Mouse (Mus musculus): Measurements from ENCODE around the gene Exosc1. TPM values are rescaled to one million over a fixed set of nuclear protein-coding genes. Genes with fewer than 3 reads are reported as not detected.

Gene Exosc1
- 4.3 and 12.1 TPM in 2 replicates for polyA plus RNA-seq (2012; ENCODE audit: low replicate concordance)

DNA sequence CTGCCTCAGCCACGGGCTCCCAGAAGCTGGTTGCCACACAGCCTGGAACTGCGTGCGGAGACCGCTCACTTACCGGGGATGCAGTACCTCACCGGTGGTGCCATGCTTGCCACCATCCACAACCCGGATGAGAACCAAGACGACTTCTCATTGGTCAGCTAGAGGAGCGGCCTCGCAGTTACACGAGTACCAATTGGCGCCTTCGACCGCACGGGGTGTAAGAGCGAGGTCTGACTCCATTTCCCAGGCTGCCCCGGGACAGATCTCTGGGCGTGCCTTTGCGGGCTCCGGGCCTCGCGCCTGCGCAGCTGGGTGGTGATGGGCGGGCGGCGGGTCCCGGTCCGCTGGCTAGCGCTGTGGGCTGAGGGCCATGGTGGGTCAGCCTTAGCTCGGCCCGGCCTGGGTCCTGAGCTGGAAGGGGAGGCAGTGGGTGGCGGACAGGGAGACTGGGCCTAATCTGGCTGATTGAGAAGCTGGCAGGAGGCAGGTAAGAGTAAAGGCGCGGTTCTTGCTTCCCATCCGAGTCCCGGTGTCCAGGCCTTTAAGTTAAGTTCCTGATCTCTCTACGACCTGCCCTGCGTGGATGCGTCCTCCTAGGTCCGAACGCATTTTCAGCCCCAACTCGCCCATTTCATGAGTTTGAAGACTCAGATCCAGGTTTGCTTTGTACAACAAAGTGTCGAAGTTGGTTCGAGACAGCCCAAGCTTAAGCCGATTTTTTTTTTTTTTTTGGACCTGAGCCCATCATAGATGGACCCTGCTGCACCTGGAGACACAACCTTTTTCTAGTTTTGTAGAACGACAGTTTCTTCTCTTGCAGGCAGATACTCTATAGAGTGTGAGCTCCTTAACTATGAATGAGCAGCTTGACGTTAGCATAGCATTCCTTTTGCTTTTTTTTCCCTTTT lies at the start of gene Exosc1, which contains the start of gene Zdhhc16:
Gene Exosc1, minus strand, starts transcription at position 245 of the 908 bp plus-strand sequence.
Gene Zdhhc16, plus strand, starts transcription at position 302 of the 908 bp plus-strand sequence.

GRCm38 (mm10) chr19:41981595-41981927 lies 48.3 kb upstream of the Exosc1 start, which contains the start of gene Ubtd1:
TSS of gene Ubtd1 (plus strand) at chr19:41981763.

DNA sequence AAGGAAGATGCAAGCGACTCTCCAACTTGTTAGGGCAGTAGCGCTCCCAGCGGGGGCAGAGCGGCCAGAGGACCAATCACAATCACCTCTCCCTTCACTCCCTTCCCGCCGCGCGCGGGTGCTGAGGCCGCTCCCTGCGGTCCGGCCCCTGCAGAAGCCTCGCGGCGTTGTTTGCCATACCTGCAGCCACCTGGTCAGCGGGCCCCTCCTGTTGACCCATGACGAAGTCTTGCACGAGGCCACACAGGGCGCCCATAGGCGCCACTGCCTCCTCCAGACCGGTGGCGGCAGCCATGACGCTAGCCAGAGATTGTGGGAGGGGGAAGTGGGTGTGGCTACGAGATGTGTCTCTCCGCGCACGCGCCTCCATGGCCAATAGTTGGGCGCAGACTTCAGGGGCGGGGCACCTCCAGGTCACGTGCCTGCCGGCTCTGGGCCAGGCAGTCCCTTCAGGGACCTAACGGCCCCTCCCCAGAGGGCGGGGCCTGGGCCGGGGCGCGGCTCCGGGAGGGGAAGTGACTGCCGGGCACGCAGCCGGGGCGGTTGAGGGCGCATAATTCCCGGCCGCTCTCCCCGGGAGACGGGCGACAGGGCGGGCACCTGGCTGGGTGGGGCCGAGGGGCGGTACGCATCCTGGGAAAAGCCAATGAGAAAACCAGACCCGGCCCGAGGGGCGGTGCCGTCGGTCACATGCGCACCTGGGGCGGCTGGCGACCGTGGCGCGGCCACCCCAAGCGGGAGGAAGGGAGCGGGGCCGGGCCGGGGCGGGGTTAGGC lies 47.8 kb upstream of the Exosc1 start, which contains the start of gene Mms19:
Gene Mms19, minus strand, starts transcription at position 339 of the 776 bp plus-strand sequence.

DNA sequence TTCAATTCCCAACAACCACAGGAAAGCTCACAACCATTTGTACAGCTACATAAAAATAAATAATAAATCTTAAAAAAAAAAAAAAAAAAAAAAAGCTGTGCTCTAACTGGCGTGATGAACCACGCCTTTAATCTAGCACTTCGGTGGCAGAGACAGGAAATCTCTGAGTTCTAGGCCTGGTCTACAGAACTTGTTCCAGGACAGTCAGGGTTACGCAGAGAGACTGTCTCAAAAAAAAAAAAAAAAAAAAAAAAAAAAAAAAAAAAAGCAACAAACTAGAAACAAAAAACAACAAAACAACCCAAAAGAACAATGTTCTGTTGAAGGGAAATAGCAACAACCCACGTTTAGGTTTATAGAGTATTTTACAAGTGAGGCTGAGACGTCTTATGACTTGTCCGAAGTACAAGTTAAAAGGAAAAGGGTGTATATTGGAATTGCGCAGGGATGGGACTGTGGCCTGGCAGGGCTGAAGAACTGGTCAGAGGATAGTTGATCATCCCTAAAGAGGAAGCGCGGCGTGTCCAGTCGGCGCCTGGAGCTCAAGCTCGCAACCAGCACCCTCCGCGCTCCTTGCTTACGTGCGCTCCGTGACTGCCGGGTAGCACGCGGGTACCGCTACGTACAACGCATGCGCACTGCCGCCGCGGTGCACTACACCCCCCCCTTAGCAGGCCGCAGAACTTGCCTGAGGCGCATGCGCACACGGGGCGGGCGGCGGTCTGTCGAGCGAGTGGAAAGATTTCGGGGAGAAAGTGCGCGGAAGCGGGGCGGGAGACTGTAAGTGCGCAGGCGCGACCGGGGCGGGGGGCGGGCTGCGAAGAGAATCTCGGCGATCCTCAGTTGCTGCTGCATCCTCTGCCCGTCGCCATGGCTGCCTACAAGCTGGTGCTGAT lies 21.8 kb downstream of the Exosc1 start, which contains the start of gene Pgam1:
Gene Pgam1, plus strand, starts transcription at position 746 of the 896 bp plus-strand sequence.

DNA sequence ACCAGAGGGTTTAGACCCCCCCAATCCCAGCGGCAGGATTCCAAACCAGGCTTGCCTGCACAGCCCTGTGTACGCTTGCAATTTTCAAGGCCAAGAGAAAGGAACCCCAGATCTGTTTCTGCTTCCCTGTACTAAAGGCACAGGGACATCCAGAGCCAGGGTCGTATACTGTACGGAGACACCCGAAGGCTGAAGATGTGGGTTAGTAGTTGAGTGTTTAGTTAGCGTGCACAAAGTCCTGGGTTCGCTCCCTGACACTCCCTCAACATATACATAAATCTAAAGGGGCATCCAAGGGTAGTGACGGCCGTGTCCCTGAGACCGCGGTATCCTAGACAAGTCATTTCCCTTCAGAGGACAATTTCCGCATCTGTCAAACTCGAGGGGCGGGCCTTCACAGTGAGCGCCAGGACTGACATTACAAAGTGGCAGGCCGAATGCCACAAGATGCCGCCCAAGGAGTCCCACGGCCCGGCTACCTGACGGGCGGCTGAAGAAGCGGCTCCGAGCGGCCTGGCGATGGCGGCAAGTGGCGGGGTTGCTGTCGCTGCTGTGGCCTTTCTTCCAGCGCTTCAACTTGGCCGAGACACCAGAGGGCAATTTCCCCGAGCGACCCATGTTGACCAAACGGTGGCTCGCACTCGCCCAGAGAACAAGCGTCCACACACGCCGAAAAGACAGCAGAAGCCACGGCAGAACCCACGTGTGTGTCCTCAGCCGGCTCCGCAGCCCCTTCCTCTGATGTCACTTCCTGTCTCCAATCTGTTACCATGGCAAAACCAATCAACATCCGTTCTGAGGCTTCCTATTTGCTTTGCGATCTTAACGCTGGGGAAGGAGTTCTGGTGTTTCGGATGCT lies 37.5 kb downstream of the Exosc1 start, which contains the start of gene Rrp12:
Gene Rrp12, minus strand, starts transcription at position 714 of the 859 bp plus-strand sequence.

Other genes starting within 250 kb of the Exosc1 start
- gene Slit1, start 189.8 kb downstream of the Exosc1 start, polyA plus RNA-seq (2012; ENCODE audit: low replicate concordance) = 0.03 and 0.08 TPM in 2 replicates
- gene Arhgap19, start 131.4 kb downstream of the Exosc1 start, polyA plus RNA-seq (2012; ENCODE audit: low replicate concordance) = 1.1 and 1.4 TPM in 2 replicates
- gene Frat1, start 103.5 kb downstream of the Exosc1 start, polyA plus RNA-seq (2012; ENCODE audit: low replicate concordance) = 14.5 and 27.0 TPM in 2 replicates
- 12.4 and 20.4 TPM in 2 replicates for gene Frat2, start 85.3 kb downstream of the Exosc1 start, polyA plus RNA-seq (2012; ENCODE audit: low replicate concordance)
- 8.6 and 10.4 TPM in 2 replicates for gene Rrp12, start 37.2 kb downstream of the Exosc1 start, polyA plus RNA-seq (2012; ENCODE audit: low replicate concordance)
- gene Pgam1, start 21.5 kb downstream of the Exosc1 start, polyA plus RNA-seq (2012; ENCODE audit: low replicate concordance) = 97.8 and 113 TPM in 2 replicates
- 19.2 and 21.3 TPM in 2 replicates for gene Zdhhc16, start 57 bp upstream of the Exosc1 start, polyA plus RNA-seq (2012; ENCODE audit: low replicate concordance)
- gene Mms19, start 47.7 kb upstream of the Exosc1 start, polyA plus RNA-seq (2012; ENCODE audit: low replicate concordance) = 16.1 and 17.4 TPM in 2 replicates
- 21.5 and 23.0 TPM in 2 replicates for gene Ubtd1, start 48.3 kb upstream of the Exosc1 start, polyA plus RNA-seq (2012; ENCODE audit: low replicate concordance)
- gene Ankrd2, start 102.6 kb upstream of the Exosc1 start, polyA plus RNA-seq (2012; ENCODE audit: low replicate concordance) = 0.88 and 2.3 TPM in 2 replicates
- 0.80 TPM in 1 of 2 replicates, not detected in the other for gene Hoga1, start 112.2 kb upstream of the Exosc1 start, polyA plus RNA-seq (2012; ENCODE audit: low replicate concordance)
- 0.08 TPM in 1 of 2 replicates, not detected in the other for gene 4933411K16Rik, start 118.8 kb upstream of the Exosc1 start, polyA plus RNA-seq (2012; ENCODE audit: low replicate concordance)
- 0.08 TPM in 2 replicates for gene Morn4, start 152.9 kb upstream of the Exosc1 start, polyA plus RNA-seq (2012; ENCODE audit: low replicate concordance)
- 28.0 and 54.8 TPM in 2 replicates for gene Pi4k2a, start 157.0 kb upstream of the Exosc1 start, polyA plus RNA-seq (2012; ENCODE audit: low replicate concordance)
- 26.7 and 58.4 TPM in 2 replicates for gene Avpi1, start 195.6 kb upstream of the Exosc1 start, polyA plus RNA-seq (2012; ENCODE audit: low replicate concordance)
- gene Marveld1, start 214.0 kb upstream of the Exosc1 start, polyA plus RNA-seq (2012; ENCODE audit: low replicate concordance) = 17.7 and 33.9 TPM in 2 replicates
- 26.0 and 40.9 TPM in 2 replicates for gene Zfyve27, start 230.5 kb upstream of the Exosc1 start, polyA plus RNA-seq (2012; ENCODE audit: low replicate concordance)